Mouse (Mus musculus): ENCODE data around the gene Gyg.

- no peak for TF ChIP-seq CTCF (IDR thresholded peaks at IDR 0.05; ENCODE audit: extremely low read depth, insufficient read depth, insufficient read length, insufficient replicate concordance)
- TF ChIP-seq POLR2A (IDR thresholded peaks at IDR 0.05; ENCODE audit: low read depth, low read length): no peak
These were observed 359 bp upstream of the Gyg start for GRCm38 (mm10) chr3:20155476-20155875.

All from spleen, adult 2 months (tissue).